In genomic region chr19:8921741-8922140, GRCm38 (mm10) we compare ENCODE assay signal across 9 mouse cellular contexts. TPM values are rescaled to one million over a fixed set of nuclear protein-coding genes. Genes with fewer than 3 reads are reported as not detected.
DNase-seq lines count a peak whose midpoint lies in the region; ATAC-seq and TF ChIP-seq lines count a peak whose summit lies in the region.
"Had no signal": no experiment of that assay in that cellular context is flagged by ENCODE, and none has a peak within 500 bp of the region (broad histone marks: within the 10 kb centered on the region; RNA-seq: fewer than 3 reads in every experiment).

No protein-coding gene starts in this region.

- no peak for ATAC-seq in heart, postnatal 0 days (ENCODE audit: insufficient read depth, low read depth)
- ATAC-seq in embryonic facial prominence, embryonic 13.5 days (ENCODE audit: insufficient number of reproducible peaks, insufficient read depth, low FRiP score, low TSS enrichment, low read depth): no peak
- ATAC-seq in midbrain, embryonic 16.5 days: no peak
- ATAC-seq: Patski had no signal

- H3K4me2 ChIP-seq in heart, postnatal 0 days (ENCODE audit: low read depth, low read length): peak overlapping the region; percentile 90; the same call in 1 of the 2 replicates
- H3K4me2 ChIP-seq in embryonic facial prominence, embryonic 13.5 days: peak overlapping the region; percentile 76
- peak overlapping the region; percentile 88; the same call in 1 of the 2 replicates for H3K4me2 ChIP-seq in midbrain, embryonic 16.5 days (ENCODE audit: low read length)

- no peak for TF ChIP-seq EP300 in heart, postnatal 0 days (IDR thresholded peaks at IDR 0.05; ENCODE audit: low read depth)

- no peak for DNase-seq in heart, postnatal 0 days (ENCODE audit: low spot score)
- DNase-seq in heart, adult 18-20 months: no peak
- DNase-seq in induced T-regulatory cell, adult 2 months (ENCODE audit: low read depth): peak; percentile 53
- no peak for DNase-seq in spleen, postnatal 10 days (ENCODE audit: low spot score in 2 of 2)
- DNase-seq in right cerebral cortex, adult 2 months (ENCODE audit: low spot score in 2 of 2): no peak
- no peak for DNase-seq in adrenal gland, postnatal 14 days

- H3K9ac ChIP-seq in heart, postnatal 0 days (replicated peaks; ENCODE audit: low read depth, low read length): 0 out of 2 replicates have a peak overlapping the region, but pooled peaks have one; percentile 81
- H3K9ac ChIP-seq in embryonic facial prominence, embryonic 13.5 days: peak overlapping the region; percentile 84; the same call in 1 of the 2 replicates
- peak overlapping the region; percentile 46; the same call in 1 of the 2 replicates for H3K9ac ChIP-seq in midbrain, embryonic 16.5 days (ENCODE audit: low read depth, low read length)

- no peak overlapping the region for H3K4me3 ChIP-seq in heart, postnatal 0 days (ENCODE audit: low read depth, low read length)
- peak overlapping the region; percentile 82 for H3K4me3 ChIP-seq in embryonic facial prominence, embryonic 13.5 days
- H3K4me3 ChIP-seq in midbrain, embryonic 16.5 days (ENCODE audit: low read depth, low read length): no peak overlapping the region

- 70% methylated on average over 9 of the region's 9 CpGs for WGBS in heart, postnatal 0 days
- 47% methylated on average over 9 of the region's 9 CpGs for WGBS in embryonic facial prominence, embryonic 13.5 days
- WGBS in midbrain, embryonic 16.5 days: 80% methylated on average over 9 of the region's 9 CpGs

- H3K36me3 ChIP-seq in heart, postnatal 0 days (replicated peaks; ENCODE audit: control insufficient read depth, insufficient read depth, low read length): peaks cover 28% of the 10 kb centered on the region
- peaks cover 24% of the 10 kb centered on the region for H3K36me3 ChIP-seq in embryonic facial prominence, embryonic 13.5 days
- peaks cover 10% of the 10 kb centered on the region for H3K36me3 ChIP-seq in midbrain, embryonic 16.5 days (ENCODE audit: control insufficient read depth, insufficient read depth, low read length)

- H3K27ac ChIP-seq in heart, postnatal 0 days (ENCODE audit: low read depth): no peak overlapping the region
- no peak overlapping the region for H3K27ac ChIP-seq in embryonic facial prominence, embryonic 13.5 days
- H3K27ac ChIP-seq in midbrain, embryonic 16.5 days (ENCODE audit: low read length): no peak overlapping the region

- TF ChIP-seq CTCF in heart, postnatal 0 days (IDR thresholded peaks at IDR 0.05; ENCODE audit: low read depth): no peak

- no peaks in the 10 kb centered on the region for H3K27me3 ChIP-seq in heart, postnatal 0 days (ENCODE audit: control insufficient read depth, insufficient read depth, low read length)
- no peaks in the 10 kb centered on the region for H3K27me3 ChIP-seq in embryonic facial prominence, embryonic 13.5 days
- H3K27me3 ChIP-seq in midbrain, embryonic 16.5 days (ENCODE audit: control insufficient read depth, insufficient read depth, low read depth, low read length): no peaks in the 10 kb centered on the region
- H3K27me3 ChIP-seq: Patski had no signal

- H3K9me3 ChIP-seq in heart, postnatal 0 days (replicated peaks; ENCODE audit: control insufficient read depth, low read length): no peaks in the 10 kb centered on the region
- no peaks in the 10 kb centered on the region for H3K9me3 ChIP-seq in embryonic facial prominence, embryonic 13.5 days
- H3K9me3 ChIP-seq in midbrain, embryonic 16.5 days (replicated peaks; ENCODE audit: control insufficient read depth, low read length, poor library complexity, severe bottlenecking): no peaks in the 10 kb centered on the region

- peaks cover 15% of the 10 kb centered on the region for H3K4me1 ChIP-seq in heart, postnatal 0 days (ENCODE audit: control insufficient read depth, insufficient read depth)
- peaks cover 17% of the 10 kb centered on the region for H3K4me1 ChIP-seq in embryonic facial prominence, embryonic 13.5 days
- peaks cover 11% of the 10 kb centered on the region for H3K4me1 ChIP-seq in midbrain, embryonic 16.5 days (ENCODE audit: control insufficient read depth, insufficient read depth, low read length)

RNA-seq across cellular contexts. Expression of gene B3gat3, which starts 1.6 kb away (rescaled TPM):
- total RNA-seq in heart, postnatal 0 days (2014; rRNA removed; ENCODE audit: low replicate concordance): 41.5 and 54.2 TPM in 2 replicates
- polyA plus RNA-seq in heart, postnatal 0 days (2015; fragmentation: Nextera tagmentation; extraction: Ambion mirVana): 26.8 and 29.1 TPM in 2 replicates
- 10 to 100 TPM; 38.0 to 38.7 TPM for total RNA-seq in heart, adult 18-20 months (2021)
- polyA plus RNA-seq in embryonic facial prominence, embryonic 13.5 days (2015; fragmentation: Nextera tagmentation; extraction: Ambion mirVana): 44.7 and 54.6 TPM in 2 replicates
- 87.8 and 95.7 TPM in 2 replicates for polyA plus RNA-seq in midbrain, embryonic 16.5 days (2015; fragmentation: Nextera tagmentation; extraction: Ambion mirVana)
- total RNA-seq in adrenal gland, postnatal 14 days (2021): 52.1 and 53.8 TPM in 2 replicates

RNA-seq across cellular contexts. Expression of gene Rom1, which starts 7.4 kb away (rescaled TPM):
- total RNA-seq in heart, postnatal 0 days (2014; rRNA removed; ENCODE audit: low replicate concordance): 1.5 and 10.2 TPM in 2 replicates
- 3.2 TPM in 2 replicates for polyA plus RNA-seq in heart, postnatal 0 days (2015; fragmentation: Nextera tagmentation; extraction: Ambion mirVana)
- total RNA-seq in heart, adult 18-20 months (2021): 10 to 100 TPM; 25.7 to 34.7 TPM
- 2.7 and 3.3 TPM in 2 replicates for polyA plus RNA-seq in embryonic facial prominence, embryonic 13.5 days (2015; fragmentation: Nextera tagmentation; extraction: Ambion mirVana)
- 1.4 and 2.2 TPM in 2 replicates for polyA plus RNA-seq in midbrain, embryonic 16.5 days (2015; fragmentation: Nextera tagmentation; extraction: Ambion mirVana)
- total RNA-seq in adrenal gland, postnatal 14 days (2021): 25.7 and 33.3 TPM in 2 replicates

RNA-seq across cellular contexts. Expression of gene Eml3, which starts 7.6 kb away (rescaled TPM):
- 6.7 and 21.0 TPM in 2 replicates for total RNA-seq in heart, postnatal 0 days (2014; rRNA removed; ENCODE audit: low replicate concordance)
- polyA plus RNA-seq in heart, postnatal 0 days (2015; fragmentation: Nextera tagmentation; extraction: Ambion mirVana): 9.6 and 10.1 TPM in 2 replicates
- 1 to 10 TPM; 5.7 to 7.6 TPM for total RNA-seq in heart, adult 18-20 months (2021)
- polyA plus RNA-seq in embryonic facial prominence, embryonic 13.5 days (2015; fragmentation: Nextera tagmentation; extraction: Ambion mirVana): 32.3 and 32.8 TPM in 2 replicates
- polyA plus RNA-seq in midbrain, embryonic 16.5 days (2015; fragmentation: Nextera tagmentation; extraction: Ambion mirVana): 8.6 and 9.1 TPM in 2 replicates
- 45.4 and 49.5 TPM in 2 replicates for total RNA-seq in adrenal gland, postnatal 14 days (2021)

RNA-seq across cellular contexts. Expression of gene Mta2, which starts 19.9 kb away (rescaled TPM):
- 55.1 and 57.9 TPM in 2 replicates for total RNA-seq in heart, postnatal 0 days (2014; rRNA removed; ENCODE audit: low replicate concordance)
- polyA plus RNA-seq in heart, postnatal 0 days (2015; fragmentation: Nextera tagmentation; extraction: Ambion mirVana): 47.6 and 51.5 TPM in 2 replicates
- total RNA-seq in heart, adult 18-20 months (2021): 10 to 100 TPM; 28.8 to 30.1 TPM
- 187 and 189 TPM in 2 replicates for polyA plus RNA-seq in embryonic facial prominence, embryonic 13.5 days (2015; fragmentation: Nextera tagmentation; extraction: Ambion mirVana)
- polyA plus RNA-seq in midbrain, embryonic 16.5 days (2015; fragmentation: Nextera tagmentation; extraction: Ambion mirVana): 108 and 121 TPM in 2 replicates
- total RNA-seq in adrenal gland, postnatal 14 days (2021): 93.1 and 105 TPM in 2 replicates

RNA-seq across cellular contexts. Expression of gene Ganab, which starts 23.9 kb away (rescaled TPM):
- total RNA-seq in heart, postnatal 0 days (2014; rRNA removed; ENCODE audit: low replicate concordance): 56.3 and 65.5 TPM in 2 replicates
- 25.6 and 26.4 TPM in 2 replicates for polyA plus RNA-seq in heart, postnatal 0 days (2015; fragmentation: Nextera tagmentation; extraction: Ambion mirVana)
- total RNA-seq in heart, adult 18-20 months (2021): 10 to 100 TPM; 45.0 to 52.1 TPM
- polyA plus RNA-seq in embryonic facial prominence, embryonic 13.5 days (2015; fragmentation: Nextera tagmentation; extraction: Ambion mirVana): 107 and 108 TPM in 2 replicates
- polyA plus RNA-seq in midbrain, embryonic 16.5 days (2015; fragmentation: Nextera tagmentation; extraction: Ambion mirVana): 76.8 and 84.0 TPM in 2 replicates
- total RNA-seq in adrenal gland, postnatal 14 days (2021): 162 and 164 TPM in 2 replicates
